In genomic region chr10:85101841-85102240, GRCm38 (mm10) we compare ENCODE assay signal across 8 mouse cellular contexts. TPM values are rescaled to one million over a fixed set of nuclear protein-coding genes. Genes with fewer than 3 reads are reported as not detected.
DNase-seq lines count a peak whose midpoint lies in the region; ATAC-seq and TF ChIP-seq lines count a peak whose summit lies in the region.

No protein-coding gene starts in this region.

- ATAC-seq in forebrain, embryonic 15.5 days (replicated peaks) = no peak; the same call in none of the 2 replicates
- peak; percentile 17; the same call in 1 of the 2 replicates for ATAC-seq in kidney, postnatal 0 days (replicated peaks; ENCODE audit: low FRiP score, low read depth)
- ATAC-seq in megakaryocyte progenitor cell, adult 5-6 weeks (replicated peaks; ENCODE audit: poor library complexity) = no peak; the same call in none of the 2 replicates

- H3K9ac ChIP-seq in forebrain, embryonic 15.5 days (replicated peaks) = peak overlapping the region; percentile 94
- H3K9ac ChIP-seq in kidney, postnatal 0 days (ENCODE audit: low read depth, low read length) = peak overlapping the region; percentile 94

- peak overlapping the region; percentile 86 for H3K27ac ChIP-seq in forebrain, embryonic 15.5 days (replicated peaks)
- H3K27ac ChIP-seq in kidney, postnatal 0 days = peak overlapping the region; percentile 81
- peak overlapping the region; percentile 51 for H3K27ac ChIP-seq in macrophage

- H3K27me3 ChIP-seq in forebrain, embryonic 15.5 days = no peaks in the 10 kb centered on the region
- no peaks in the 10 kb centered on the region for H3K27me3 ChIP-seq in kidney, postnatal 0 days (ENCODE audit: insufficient read depth, low read length)

- peak overlapping the region; percentile 76 for H3K4me2 ChIP-seq in forebrain, embryonic 15.5 days (replicated peaks)
- H3K4me2 ChIP-seq in kidney, postnatal 0 days (ENCODE audit: low read length) = peak overlapping the region; percentile 96

- peak overlapping the region; percentile 100 for H3K4me3 ChIP-seq in forebrain, embryonic 15.5 days
- peak overlapping the region; percentile 92 for H3K4me3 ChIP-seq in kidney, postnatal 0 days (replicated peaks; ENCODE audit: low read depth, low read length)
- peak overlapping the region; percentile 55 for H3K4me3 ChIP-seq in macrophage (ENCODE audit: inconsistent target)

- H3K4me1 ChIP-seq in forebrain, embryonic 15.5 days = peaks cover 19% of the 10 kb centered on the region
- H3K4me1 ChIP-seq in kidney, postnatal 0 days (replicated peaks; ENCODE audit: insufficient read depth, low read length) = 0 out of 2 replicates have a peak, but pooled peaks cover 6% of the 10 kb centered on the region

- no peaks in the 10 kb centered on the region for H3K79me2 ChIP-seq in macrophage (ENCODE audit: inconsistent target)

- no peak for TF ChIP-seq CTCF in kidney, postnatal 0 days (IDR thresholded peaks at IDR 0.05; ENCODE audit: low read depth)

- peak; percentile 55 for DNase-seq in adrenal gland, postnatal 14 days
- no peak for DNase-seq in adrenal gland, postnatal 25 days
- DNase-seq in right cerebral cortex, postnatal 14 days = peak; percentile 16
- DNase-seq in right cerebral cortex, postnatal 25 days = no peak
- DNase-seq in kidney, postnatal 0 days (ENCODE audit: low spot score) = peak; percentile 33

- no peaks in the 10 kb centered on the region for H3K36me3 ChIP-seq in forebrain, embryonic 15.5 days
- H3K36me3 ChIP-seq in kidney, postnatal 0 days (ENCODE audit: insufficient read depth, low read length) = no peaks in the 10 kb centered on the region
- H3K36me3 ChIP-seq in macrophage (ENCODE audit: inconsistent target) = no peaks in the 10 kb centered on the region

- under 1% methylated on average over 10 of the region's 10 CpGs for WGBS in forebrain, embryonic 15.5 days
- WGBS in kidney, postnatal 0 days = under 1% methylated on average over 10 of the region's 10 CpGs
- 19% methylated on average over 9 of the region's 10 CpGs for WGBS in macrophage (ENCODE audit: missing documents)

- no peaks in the 10 kb centered on the region for H3K9me3 ChIP-seq in forebrain, embryonic 15.5 days
- no peaks in the 10 kb centered on the region for H3K9me3 ChIP-seq in kidney, postnatal 0 days (replicated peaks; ENCODE audit: low read length)

RNA-seq across cellular contexts. Expression of gene Fhl4, which starts 0.5 kb away (rescaled TPM):
- total RNA-seq in adrenal gland, postnatal 14 days (2021) = 0.26 and 0.48 TPM in 2 replicates
- 0.81 and 0.91 TPM in 2 replicates for total RNA-seq in adrenal gland, postnatal 25 days (2021)
- polyA plus RNA-seq in forebrain, embryonic 15.5 days (2015; fragmentation: Nextera tagmentation; extraction: Ambion mirVana) = 2.2 and 2.4 TPM in 2 replicates
- polyA plus RNA-seq in kidney, postnatal 0 days (2015; fragmentation: Nextera tagmentation; extraction: Ambion mirVana) = 0.89 and 0.94 TPM in 2 replicates
- total RNA-seq in macrophage (2018; cell fraction: chromatin; rRNA removed) = 1 to 10 TPM in 2 of 26 experiments, under 1 TPM in 11, not detected in 13; 0.21 to 1.5 (median 0.44) TPM
- under 1 TPM in 22 of 26 experiments, not detected in 4; 0.03 to 0.26 (median 0.12) TPM for total RNA-seq in macrophage (2018; cell fraction: cytosol; rRNA removed)
- total RNA-seq in macrophage (2018; cell fraction: nucleus; rRNA removed) = 1 to 10 TPM in 1 of 26 experiments, under 1 TPM in 13, not detected in 12; 0.15 to 1.8 (median 0.40) TPM
- polyA plus RNA-seq in macrophage (2018) = 0.10 to 0.14 TPM in 2 of 3 replicates, not detected in the other
- 0.10 and 0.29 TPM in 2 replicates for total RNA-seq in megakaryocyte progenitor cell, adult 5-6 weeks (2015)
- total RNA-seq in megakaryocyte progenitor cell, adult 5-6 weeks (2017) = 1.4 TPM in 1 of 2 replicates, not detected in the other

RNA-seq across cellular contexts. Expression of gene Tmem263, which starts 0.6 kb away (rescaled TPM):
- total RNA-seq in adrenal gland, postnatal 14 days (2021) = 19.4 and 22.6 TPM in 2 replicates
- total RNA-seq in adrenal gland, postnatal 25 days (2021) = 17.0 and 19.7 TPM in 2 replicates
- 57.7 and 62.5 TPM in 2 replicates for polyA plus RNA-seq in forebrain, embryonic 15.5 days (2015; fragmentation: Nextera tagmentation; extraction: Ambion mirVana)
- 49.7 and 56.7 TPM in 2 replicates for polyA plus RNA-seq in kidney, postnatal 0 days (2015; fragmentation: Nextera tagmentation; extraction: Ambion mirVana)
- total RNA-seq in macrophage (2018; cell fraction: chromatin; rRNA removed) = 1 to 10 TPM in 11 of 26 experiments, under 1 TPM in 15; 0.22 to 6.2 (median 0.76) TPM
- 1 to 10 TPM; 2.3 to 7.4 (median 3.6) TPM for total RNA-seq in macrophage (2018; cell fraction: cytosol; rRNA removed)
- total RNA-seq in macrophage (2018; cell fraction: nucleus; rRNA removed) = 1 to 10 TPM in 24 of 26 experiments, under 1 TPM in 2; 0.72 to 5.8 (median 2.1) TPM
- 2.7 to 4.4 TPM (median 4.3 TPM) in 3 replicates for polyA plus RNA-seq in macrophage (2018)
- 23.9 and 25.8 TPM in 2 replicates for total RNA-seq in megakaryocyte progenitor cell, adult 5-6 weeks (2015)
- total RNA-seq in megakaryocyte progenitor cell, adult 5-6 weeks (2017) = 21.0 and 22.3 TPM in 2 replicates

RNA-seq across cellular contexts. Expression of gene Mterf2, which starts 26.0 kb away (rescaled TPM):
- total RNA-seq in adrenal gland, postnatal 14 days (2021) = 8.3 and 9.1 TPM in 2 replicates
- total RNA-seq in adrenal gland, postnatal 25 days (2021) = 3.9 and 9.1 TPM in 2 replicates
- 24.2 and 26.0 TPM in 2 replicates for polyA plus RNA-seq in forebrain, embryonic 15.5 days (2015; fragmentation: Nextera tagmentation; extraction: Ambion mirVana)
- 14.3 and 15.2 TPM in 2 replicates for polyA plus RNA-seq in kidney, postnatal 0 days (2015; fragmentation: Nextera tagmentation; extraction: Ambion mirVana)
- total RNA-seq in macrophage (2018; cell fraction: chromatin; rRNA removed) = 1 to 10 TPM in 16 of 26 experiments, under 1 TPM in 5, not detected in 5; 0.53 to 6.5 (median 1.4) TPM
- under 1 TPM in 21 of 26 experiments, not detected in 5; 0.09 to 0.97 (median 0.30) TPM for total RNA-seq in macrophage (2018; cell fraction: cytosol; rRNA removed)
- total RNA-seq in macrophage (2018; cell fraction: nucleus; rRNA removed) = 1 to 10 TPM in 15 of 26 experiments, under 1 TPM in 9, not detected in 2; 0.36 to 2.9 (median 1.1) TPM
- polyA plus RNA-seq in macrophage (2018) = not detected in 3 replicates
- 2.8 and 3.5 TPM in 2 replicates for total RNA-seq in megakaryocyte progenitor cell, adult 5-6 weeks (2015)
- total RNA-seq in megakaryocyte progenitor cell, adult 5-6 weeks (2017) = 4.7 and 6.5 TPM in 2 replicates

Comparison
In these comparisons a context has a peak if more than half of its experiments do, and no peak if none do; other contexts are left out.
1. DNase-seq: peak in adrenal gland, postnatal 14 days (single experiment), right cerebral cortex, postnatal 14 days (single experiment) and kidney, postnatal 0 days (single experiment); none in adrenal gland, postnatal 25 days (single experiment) and right cerebral cortex, postnatal 25 days (single experiment).
2. Peak in every context shown above with its lines, with median percentiles within 50 percentile points of each other: H3K27ac ChIP-seq and H3K4me3 ChIP-seq.